Mouse (Mus musculus) midbrain, embryonic 12.5 days (tissue): ENCODE data around the gene Rnf17. TPM values are rescaled to one million over a fixed set of nuclear protein-coding genes. Genes with fewer than 3 reads are reported as not detected.

Source experiments
- ATAC-seq: fragments of 200-750 bp; cut with Nextera tagmentation; 2 replicates; pipeline ENCODE4 v1.8.0; 2017; ENCODE audit warnings: low read depth, moderate TSS enrichment, moderate library complexity; ENCODE audit not compliant: low FRiP score
- H3K27ac ChIP-seq: fragments of 300-500 bp; sonication (generic); replicated peaks from 2 replicates; pipeline ENCODE4 v1.5.1; 2016; ENCODE audit warnings: mild to moderate bottlenecking
- H3K27me3 ChIP-seq: fragments of 300-500 bp; sonication (generic); 2 replicates; pipeline ENCODE4 v1.6.1; 2016; ENCODE audit warnings: mild to moderate bottlenecking
- H3K36me3 ChIP-seq: fragments of 300-500 bp; sonication (generic); 2 replicates; pipeline ENCODE4 v1.6.1; 2016
- H3K4me1 ChIP-seq: fragments of 300-500 bp; sonication (generic); 2 replicates; pipeline ENCODE4 v1.6.1; 2016
- H3K4me2 ChIP-seq: fragments of 300-500 bp; sonication (generic); replicated peaks from 2 replicates; pipeline ENCODE4 v1.6.1; 2016; ENCODE audit warnings: mild to moderate bottlenecking, moderate library complexity
- H3K4me3 ChIP-seq: fragments of 300-500 bp; sonication (generic); 2 replicates; pipeline ENCODE4 v1.5.1; 2016; ENCODE audit warnings: mild to moderate bottlenecking
- H3K9ac ChIP-seq: fragments of 300-500 bp; sonication (generic); replicated peaks from 2 replicates; pipeline ENCODE4 v1.6.1; 2016; ENCODE audit warnings: mild to moderate bottlenecking, moderate library complexity
- H3K9me3 ChIP-seq: fragments of 300-500 bp; sonication (generic); 2 replicates; pipeline ENCODE4 v1.6.1; 2016; ENCODE audit warnings: mild to moderate bottlenecking
- WGBS: fragments of 180-500 bp; shearing (Covaris S2); methylation state at CpG from one replicate; pipeline ENCODE4 v1.1.7; 2016; 5-methylcytosine and 5-hydroxymethylcytosine counted together
- polyA plus RNA-seq: library from polyadenylated mRNA; unstranded; fragments of >200 nt; fragmentation: Nextera tagmentation; extraction: Ambion mirVana; gene quantifications from 2 replicates; pipeline ENCODE4 v1.2.1, GENCODE M21; 2016

Rnf17 gene
- polyA plus RNA-seq = 1.1 and 2.4 TPM in 2 replicates

DNA sequence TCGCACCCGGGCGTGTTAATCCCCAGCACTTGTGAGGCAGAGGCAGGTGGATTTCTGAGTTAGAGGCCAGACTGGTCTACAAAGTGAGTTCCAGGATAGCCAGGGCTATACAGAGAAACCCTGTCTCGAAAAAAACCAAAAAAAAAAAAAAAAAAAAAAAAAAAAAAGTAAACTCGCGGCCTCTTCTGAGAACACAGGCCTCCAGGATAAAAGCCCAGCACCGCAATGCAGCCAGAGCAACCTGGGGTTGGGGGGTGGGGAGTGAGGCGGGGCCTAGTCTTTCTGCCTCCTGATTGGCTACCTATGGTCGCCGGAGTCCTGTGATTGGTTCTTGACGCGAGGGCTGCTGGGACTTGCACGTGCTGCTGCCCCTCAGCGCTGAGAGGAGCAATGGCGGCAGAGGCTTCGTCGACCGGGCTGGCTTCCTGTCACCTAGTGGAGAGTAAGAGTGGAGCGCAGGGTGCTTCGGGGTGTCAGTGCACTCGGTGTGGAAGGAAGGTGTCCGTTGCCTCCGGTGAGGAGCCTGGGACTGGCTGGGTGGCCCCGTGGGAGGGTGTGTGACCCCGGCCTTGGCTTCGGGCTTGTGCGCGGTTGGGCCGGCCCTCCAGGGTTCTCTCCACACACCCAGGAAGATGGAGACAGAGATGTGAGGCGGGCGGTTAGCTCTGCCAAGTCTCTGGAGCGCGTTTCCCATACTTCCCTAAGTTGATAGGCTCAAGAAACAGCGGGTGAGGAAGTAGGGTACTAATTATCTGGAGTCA lies at the start of gene Rnf17:
TSS of gene Rnf17 (plus strand) at position 271 of the 761 bp plus-strand sequence.
- Histone ChIP-seq H3K4me2 (0 out of 2 replicates have a peak within 1 kb of the TSS, but pooled peaks have one; percentile 9), H3K4me3 (peak within 1 kb of the TSS; percentile 13; the same call in 1 of the 2 replicates), H3K9ac (no peak within 1 kb of the TSS), H3K27ac (no peak within 1 kb of the TSS), H3K27me3 (no peaks in the 10 kb centered on the region), H3K9me3 (no peaks in the 10 kb centered on the region), H3K36me3 (no peaks in the 10 kb centered on the region), H3K4me1 (no peaks in the 10 kb centered on the region)
- WGBS = 71% methylated on average over 32 of the region's 34 CpGs
- no peak for ATAC-seq

DNA sequence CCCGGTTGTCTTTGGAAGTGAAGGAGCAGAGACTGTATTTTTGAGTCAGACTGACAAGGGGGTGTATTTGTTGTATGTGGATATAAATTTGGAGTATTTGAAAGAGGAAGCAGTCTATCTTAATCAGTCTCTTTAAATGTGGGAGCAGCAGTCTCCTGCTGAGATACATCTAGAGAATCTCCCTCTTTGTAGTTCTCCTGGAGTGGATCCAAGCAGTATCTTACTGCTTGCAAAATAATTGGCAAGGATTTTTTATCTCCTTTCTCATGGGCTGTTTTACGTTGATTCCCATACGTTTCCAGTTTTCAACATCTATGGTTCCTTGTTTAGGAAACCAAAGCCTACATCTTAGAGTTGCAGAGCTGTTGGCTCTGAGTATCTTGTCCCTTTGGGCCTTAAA lies 47.6 kb upstream of the Rnf17 start:
- H3K4me1 ChIP-seq = no peaks in the 10 kb centered on the region
- no peak overlapping the region for H3K4me3 ChIP-seq
- no peaks in the 10 kb centered on the region for H3K9me3 ChIP-seq
- H3K9ac ChIP-seq = no peak overlapping the region
- no peak for ATAC-seq
- H3K36me3 ChIP-seq = no peaks in the 10 kb centered on the region
- H3K27ac ChIP-seq = no peak overlapping the region
- H3K4me2 ChIP-seq = no peak overlapping the region
- 91% methylated on average over 3 of the region's 3 CpGs for WGBS
- no peaks in the 10 kb centered on the region for H3K27me3 ChIP-seq

DNA sequence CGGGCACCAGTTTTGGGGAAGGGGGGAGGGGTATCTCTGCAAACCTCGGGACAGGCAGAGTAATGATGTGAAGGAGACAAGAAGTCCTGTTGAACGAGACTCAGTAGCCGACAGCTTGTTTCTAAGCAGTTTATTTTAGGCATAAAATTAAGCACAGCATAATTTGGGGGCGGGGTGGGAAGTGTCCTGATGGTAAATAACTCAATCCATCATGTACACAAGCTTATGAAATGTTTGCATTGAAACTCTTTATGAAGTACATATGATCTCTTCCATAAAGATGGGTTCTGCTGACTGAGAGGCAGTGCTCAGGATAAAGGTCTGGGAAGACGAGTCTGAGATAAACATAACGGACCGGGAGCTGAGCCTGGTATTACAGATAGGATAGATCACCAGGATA lies 47.0 kb upstream of the Rnf17 start:
- Histone ChIP-seq H3K36me3 (no peaks in the 10 kb centered on the region), H3K27me3 (no peaks in the 10 kb centered on the region), H3K4me2 (no peak overlapping the region), H3K4me3 (no peak overlapping the region), H3K9me3 (no peaks in the 10 kb centered on the region), H3K4me1 (no peaks in the 10 kb centered on the region), H3K9ac (no peak overlapping the region), H3K27ac (no peak overlapping the region)
- 84% methylated on average over 8 of the region's 8 CpGs for WGBS
- ATAC-seq = no peak

GRCm38 (mm10) chr14:56356196-56356595 lies 46.2 kb upstream of the Rnf17 start:
- no peaks in the 10 kb centered on the region for H3K36me3 ChIP-seq
- WGBS = 90% methylated on average over 6 of the region's 6 CpGs
- ATAC-seq = no peak
- H3K9me3 ChIP-seq = no peaks in the 10 kb centered on the region
- H3K27ac ChIP-seq = no peak overlapping the region
- no peak overlapping the region for H3K4me2 ChIP-seq
- H3K9ac ChIP-seq = no peak overlapping the region
- H3K4me3 ChIP-seq = no peak overlapping the region
- no peaks in the 10 kb centered on the region for H3K4me1 ChIP-seq
- H3K27me3 ChIP-seq = no peaks in the 10 kb centered on the region

DNA sequence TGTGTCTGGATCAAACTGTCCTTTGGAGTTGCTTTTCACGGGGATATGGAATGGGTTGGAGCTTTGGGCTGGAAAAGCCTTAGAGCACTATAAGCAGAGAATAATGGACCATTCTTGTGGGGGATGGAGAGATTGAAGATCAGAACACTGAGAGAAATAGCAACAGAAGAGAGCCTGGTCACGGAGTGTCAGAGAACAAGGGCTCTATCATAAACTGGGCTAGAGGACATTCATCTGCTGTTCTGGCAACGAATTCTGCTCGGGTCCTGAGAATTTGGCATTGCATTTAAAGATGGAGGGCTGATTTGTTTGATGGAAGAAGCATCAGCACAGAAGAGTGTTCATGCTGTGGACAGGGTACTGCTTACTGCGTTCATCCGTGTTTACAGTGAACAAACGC lies 44.0 kb upstream of the Rnf17 start:
- Histone ChIP-seq H3K27me3 (peaks cover 8% of the 10 kb centered on the region), H3K27ac (no peak overlapping the region), H3K9ac (no peak overlapping the region), H3K4me3 (no peak overlapping the region), H3K36me3 (no peaks in the 10 kb centered on the region), H3K9me3 (no peaks in the 10 kb centered on the region), H3K4me2 (no peak overlapping the region), H3K4me1 (no peaks in the 10 kb centered on the region)
- WGBS = 89% methylated on average over 7 of the region's 7 CpGs
- no peak for ATAC-seq

- Histone ChIP-seq H3K27me3 (peaks cover 15% of the 10 kb centered on the region), H3K27ac (no peak overlapping the region), H3K4me3 (no peak overlapping the region), H3K4me2 (no peak overlapping the region), H3K9ac (no peak overlapping the region), H3K9me3 (no peaks in the 10 kb centered on the region), H3K4me1 (no peaks in the 10 kb centered on the region), H3K36me3 (no peaks in the 10 kb centered on the region)
- 89% methylated on average over 6 of the region's 6 CpGs for WGBS
- ATAC-seq = no peak
Observed at GRCm38 (mm10) chr14:56359131-56359530, 43.2 kb upstream of the Rnf17 start.

DNA sequence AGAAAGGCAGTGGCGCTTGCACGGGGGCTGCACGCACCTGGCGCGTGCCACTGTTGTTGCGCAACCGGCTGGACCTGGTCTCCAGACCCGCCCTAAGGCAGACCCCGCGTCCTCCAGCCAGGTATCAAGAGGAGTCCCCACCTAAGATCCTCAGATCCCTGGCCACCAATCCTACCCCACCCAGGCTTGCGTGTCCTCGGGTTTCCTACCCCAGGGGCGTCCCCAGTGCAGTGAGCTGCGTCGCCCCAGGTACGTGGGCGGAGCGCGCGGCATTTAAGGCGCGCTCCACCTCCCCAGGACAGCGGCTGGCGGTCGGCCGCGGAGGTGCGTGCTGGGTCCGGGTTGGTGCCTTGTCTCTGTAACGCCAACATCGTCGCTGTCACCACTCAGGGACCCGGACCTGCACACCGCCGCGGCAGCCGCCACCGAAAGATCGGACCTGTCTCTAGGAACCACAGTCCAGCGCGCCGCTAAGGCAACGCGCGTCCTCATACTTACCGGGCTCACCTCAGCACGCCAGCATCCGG lies 37.6 kb upstream of the Rnf17 start, which contains the start of gene Atp12a:
TSS of gene Atp12a (plus strand) at position 358 of the 527 bp plus-strand sequence.
- Histone ChIP-seq H3K4me2 (peak within 1 kb of the TSS; percentile 58), H3K4me3 (peak within 1 kb of the TSS; percentile 41), H3K4me1 (peaks cover 11% of the 10 kb centered on the region), H3K9ac (no peak within 1 kb of the TSS), H3K36me3 (no peaks in the 10 kb centered on the region), H3K27ac (no peak within 1 kb of the TSS), H3K27me3 (peaks cover 60% of the 10 kb centered on the region), H3K9me3 (no peaks in the 10 kb centered on the region)
- 2% methylated on average over 48 of the region's 48 CpGs for WGBS
- ATAC-seq = no peak

DNA sequence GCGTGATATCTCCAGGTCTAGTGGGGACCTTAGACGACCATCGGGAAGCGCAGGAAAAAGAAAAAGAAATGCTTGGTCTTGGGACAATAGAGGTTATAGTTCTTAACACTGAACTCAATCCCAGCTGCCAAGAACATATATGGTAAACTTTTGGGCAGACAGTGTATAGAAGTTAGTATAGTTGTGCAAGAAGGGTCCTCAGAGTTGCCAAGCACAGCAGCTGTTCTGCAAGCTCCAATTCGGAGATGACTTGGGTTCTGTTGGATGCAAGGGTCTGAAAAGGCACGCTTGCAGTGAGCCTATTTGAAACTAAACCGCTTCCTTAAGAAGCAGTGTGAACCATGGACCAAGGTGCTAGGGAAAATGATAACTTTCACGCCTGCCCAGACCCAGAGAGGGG lies 37.1 kb upstream of the Rnf17 start:
- peak overlapping the region; percentile 58 for H3K4me2 ChIP-seq
- peaks cover 11% of the 10 kb centered on the region for H3K4me1 ChIP-seq
- H3K4me3 ChIP-seq = peak overlapping the region; percentile 41
- WGBS = 30% methylated on average over 8 of the region's 8 CpGs
- no peak for ATAC-seq
- no peaks in the 10 kb centered on the region for H3K36me3 ChIP-seq
- H3K27ac ChIP-seq = no peak overlapping the region
- H3K9ac ChIP-seq = no peak overlapping the region
- peaks cover 60% of the 10 kb centered on the region for H3K27me3 ChIP-seq
- H3K9me3 ChIP-seq = no peaks in the 10 kb centered on the region

GRCm38 (mm10) chr14:56366712-56367111 lies 35.7 kb upstream of the Rnf17 start:
- WGBS = 43% methylated on average over 15 of the region's 15 CpGs
- H3K27ac ChIP-seq = no peak overlapping the region

GRCm38 (mm10) chr14:56368834-56369233 lies 33.5 kb upstream of the Rnf17 start:
- Histone ChIP-seq H3K36me3 (no peaks in the 10 kb centered on the region), H3K4me2 (no peak overlapping the region), H3K4me1 (peaks cover 11% of the 10 kb centered on the region), H3K27ac (no peak overlapping the region), H3K9me3 (no peaks in the 10 kb centered on the region), H3K4me3 (no peak overlapping the region), H3K27me3 (peaks cover 48% of the 10 kb centered on the region), H3K9ac (no peak overlapping the region)
- no peak for ATAC-seq
- 54% methylated on average over 3 of the region's 3 CpGs for WGBS

More at GRCm38 (mm10) chr14:56366712-56367111, 35.7 kb upstream of the Rnf17 start:
- Histone ChIP-seq H3K27me3 (peaks cover 60% of the 10 kb centered on the region), H3K36me3 (no peaks in the 10 kb centered on the region), H3K9me3 (no peaks in the 10 kb centered on the region), H3K4me3 (no peak overlapping the region), H3K4me2 (no peak overlapping the region), H3K9ac (no peak overlapping the region), H3K4me1 (peaks cover 11% of the 10 kb centered on the region)
- no peak for ATAC-seq

DNA sequence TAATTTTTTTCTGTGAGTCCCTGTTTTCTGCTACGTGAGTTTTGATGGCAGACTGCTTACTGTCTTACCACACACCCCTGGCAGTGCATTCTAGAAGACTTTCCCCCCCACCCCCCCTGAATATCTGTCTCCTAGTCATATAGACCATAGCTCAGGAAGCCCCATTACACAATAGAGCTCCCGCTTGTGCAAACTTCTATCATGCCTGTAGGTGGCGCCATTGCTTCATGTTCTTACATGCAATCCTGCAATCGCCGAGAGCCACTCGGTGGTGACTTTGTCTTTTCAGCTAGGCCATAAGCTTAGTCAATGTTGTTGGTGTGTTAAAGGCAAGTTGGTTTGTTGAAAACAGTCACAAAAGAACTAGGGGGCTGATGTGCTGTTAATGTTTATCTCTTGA lies 26.6 kb upstream of the Rnf17 start:
- 2% methylated on average over 6 of the region's 6 CpGs for WGBS
- H3K4me1 ChIP-seq = no peaks in the 10 kb centered on the region
- H3K9me3 ChIP-seq = no peaks in the 10 kb centered on the region
- peak; percentile 62; the same call in 1 of the 2 replicates for ATAC-seq
- no peaks in the 10 kb centered on the region for H3K36me3 ChIP-seq
- H3K9ac ChIP-seq = no peak overlapping the region
- H3K4me2 ChIP-seq = no peak overlapping the region
- H3K27me3 ChIP-seq = no peaks in the 10 kb centered on the region
- no peak overlapping the region for H3K4me3 ChIP-seq
- no peak overlapping the region for H3K27ac ChIP-seq

DNA sequence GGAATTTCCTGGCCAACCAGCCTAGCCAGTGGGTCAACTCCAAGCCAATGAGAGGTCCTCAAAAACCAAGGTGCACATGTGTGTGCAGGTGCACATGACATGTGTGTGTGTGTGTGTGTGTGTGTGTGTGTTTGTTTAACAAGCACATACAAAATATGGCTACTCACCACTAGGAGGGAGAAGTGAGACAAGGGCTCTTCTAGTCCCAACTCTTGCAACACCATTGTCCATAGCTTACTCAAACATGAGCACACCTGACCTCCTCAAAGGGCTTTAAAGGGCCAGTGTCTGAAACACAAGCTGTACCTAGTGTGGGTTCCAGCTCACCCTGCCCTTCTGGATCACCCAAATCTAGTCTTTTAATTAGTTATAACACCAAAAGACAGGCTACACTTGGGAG lies 24.6 kb upstream of the Rnf17 start:
- no peaks in the 10 kb centered on the region for H3K36me3 ChIP-seq
- no peaks in the 10 kb centered on the region for H3K9me3 ChIP-seq
- no peaks in the 10 kb centered on the region for H3K27me3 ChIP-seq
- H3K4me2 ChIP-seq = no peak overlapping the region
- no peak overlapping the region for H3K4me3 ChIP-seq
- no peak overlapping the region for H3K27ac ChIP-seq
- ATAC-seq = no peak
- no peak overlapping the region for H3K9ac ChIP-seq
- no peaks in the 10 kb centered on the region for H3K4me1 ChIP-seq
